Mouse (Mus musculus) B cell, adult (primary cell): ENCODE data around the gene Tlr6. TPM values are rescaled to one million over a fixed set of nuclear protein-coding genes. Genes with fewer than 3 reads are reported as not detected.

Experiments used
- total RNA-seq: library from RNA; stranded (reverse); gene quantifications from 4 replicates; pipeline ENCODE4 v1.2.4, GENCODE M21; 2023; ENCODE audit not compliant: inconsistent age

Gene Tlr6
- 19.4 to 26.0 TPM (median 24.1 TPM) in 4 replicates for total RNA-seq

GRCm38 (mm10) chr5:64959843-64960230 lies at the start of gene Tlr6:
Tlr6 (minus strand) TSS chr5:64960097.

GRCm38 (mm10) chr5:64969861-64970771 lies 10.2 kb upstream of the Tlr6 start, which contains the start of gene Fam114a1:
Fam114a1 (plus strand) TSS chr5:64970071.

Other genes with a start within 250 kb of the Tlr6 start
- 107 to 142 TPM (median 119 TPM) in 4 replicates for gene Klf3, start 156.7 kb downstream of the Tlr6 start, total RNA-seq
- 102 to 115 TPM (median 107 TPM) in 4 replicates for gene Tlr1, start 26.5 kb downstream of the Tlr6 start, total RNA-seq
- 5.4 to 7.1 TPM (median 6.0 TPM) in 4 replicates for gene Fam114a1, start 10.0 kb upstream of the Tlr6 start, total RNA-seq
- 23.3 to 30.4 TPM (median 25.8 TPM) in 4 replicates for gene Tmem156, start 132.0 kb upstream of the Tlr6 start, total RNA-seq
- gene Klhl5, start 147.4 kb upstream of the Tlr6 start, total RNA-seq: 17.7 to 22.3 TPM (median 20.8 TPM) in 4 replicates
- gene Wdr19, start 239.6 kb upstream of the Tlr6 start, total RNA-seq: 1.6 to 2.7 TPM (median 1.7 TPM) in 4 replicates